Mouse (Mus musculus): ENCODE measurements at regions not wholly inside any gene's neighbourhood (a gene's known extent, or its start where the extent isn't known, plus 50 kb on each side); places are given as distances from the start of the nearest gene placed in this dataset.
"Not testable (repeated sequence)": the region's sequence is repeated elsewhere in the genome, so short reads cannot be mapped to it uniquely, and the experiment has no call there.

- no peak for DNase-seq (ENCODE audit: low read depth)
These were observed 52.0 kb upstream of the Trpm1 start for GRCm38 (mm10) chr7:64101679-64102078.

- no peak for DNase-seq (ENCODE audit: low read depth)
These were observed 54.0 kb upstream of the Trpm1 start for GRCm38 (mm10) chr7:64099606-64100005.

GRCm38 (mm10) chr7:64090067-64090466 is 63.6 kb upstream of the Trpm1 start:
- DNase-seq (ENCODE audit: low read depth), result no peak

GRCm38 (mm10) chr7:64089034-64089433 is 64.6 kb upstream of the Trpm1 start:
- DNase-seq (ENCODE audit: low read depth), result no peak

- not testable (repeated sequence) for DNase-seq (ENCODE audit: low read depth)
These were observed 69.7 kb upstream of the Trpm1 start for GRCm38 (mm10) chr7:64083978-64084377.

- no peak for DNase-seq (ENCODE audit: low read depth)
These were observed 71.0 kb upstream of the Trpm1 start for GRCm38 (mm10) chr7:64082651-64083050.

GRCm38 (mm10) chr7:64082201-64082600 is 71.4 kb upstream of the Trpm1 start:
- DNase-seq (ENCODE audit: low read depth), result no peak

- no peak for DNase-seq (ENCODE audit: low read depth)
These were observed 72.0 kb upstream of the Trpm1 start for GRCm38 (mm10) chr7:64081618-64082017.

GRCm38 (mm10) chr7:64081019-64081418 is 72.6 kb upstream of the Trpm1 start:
- no peak for DNase-seq (ENCODE audit: low read depth)

- DNase-seq (ENCODE audit: low read depth), result no peak
These were observed 74.3 kb upstream of the Trpm1 start for GRCm38 (mm10) chr7:64079301-64079700.

GRCm38 (mm10) chr7:64078646-64079045 is 75.0 kb upstream of the Trpm1 start:
- DNase-seq (ENCODE audit: low read depth), result no peak

GRCm38 (mm10) chr7:64077526-64077925 is 76.1 kb upstream of the Trpm1 start:
- no peak for DNase-seq (ENCODE audit: low read depth)

- no peak for DNase-seq (ENCODE audit: low read depth)
These were observed 76.8 kb upstream of the Trpm1 start for GRCm38 (mm10) chr7:64076764-64077360.

GRCm38 (mm10) chr7:64075696-64076313 is 77.8 kb upstream of the Trpm1 start:
- DNase-seq (ENCODE audit: low read depth), result no peak

GRCm38 (mm10) chr7:64074661-64075234 is 78.9 kb upstream of the Trpm1 start:
- DNase-seq (ENCODE audit: low read depth), result no peak

GRCm38 (mm10) chr7:64074186-64074585 is 79.4 kb upstream of the Trpm1 start:
- DNase-seq (ENCODE audit: low read depth), result no peak

- no peak for DNase-seq (ENCODE audit: low read depth)
These were observed 79.9 kb upstream of the Trpm1 start for GRCm38 (mm10) chr7:64073781-64074180.

GRCm38 (mm10) chr7:64070930-64071329 is 82.7 kb upstream of the Trpm1 start:
- DNase-seq (ENCODE audit: low read depth), result no peak

GRCm38 (mm10) chr7:64065529-64066247 is 87.9 kb upstream of the Trpm1 start:
- peak; percentile 79 for DNase-seq (ENCODE audit: low read depth)

- peak; percentile 98 for DNase-seq (ENCODE audit: low read depth)
These were observed 89.0 kb upstream of the Trpm1 start for GRCm38 (mm10) chr7:64064460-64065241.

GRCm38 (mm10) chr7:64061170-64061569 is 92.5 kb upstream of the Trpm1 start:
- DNase-seq (ENCODE audit: low read depth), result peak; percentile 32

GRCm38 (mm10) chr7:64060582-64060981 is 93.1 kb upstream of the Trpm1 start:
- no peak for DNase-seq (ENCODE audit: low read depth)

Measured in fibroblast of lung, adult 2 months (primary cell).